Mouse (Mus musculus) urinary bladder, postnatal 36 days (tissue): Measurements from ENCODE around the gene Krt79.

Experiments used
- DNase-seq, 2 experiments: peaks; one replicate each; pipeline ENCODE4 v3.0.0; 2022; ENCODE audit warnings: low spot score in 2 of 2, mixed read lengths in 1 of 2

The Krt79 gene

GRCm38 (mm10) chr15:101933024-101933423 lies 7.1 kb downstream of the Krt79 start:
- no peak for DNase-seq

GRCm38 (mm10) chr15:101929666-101930065 lies 10.5 kb downstream of the Krt79 start:
- DNase-seq: peak; percentile 66 to 77

GRCm38 (mm10) chr15:101929087-101929486 lies 11.0 kb downstream of the Krt79 start:
- DNase-seq: peak in 1 of 2 experiments; percentile 55

GRCm38 (mm10) chr15:101927340-101928080 lies 12.6 kb downstream of the Krt79 start:
- DNase-seq: peak in 1 of 2 experiments; percentile 71

GRCm38 (mm10) chr15:101925041-101925440 lies 15.1 kb downstream of the Krt79 start:
- DNase-seq: no peak

- DNase-seq: no peak
Observed at GRCm38 (mm10) chr15:101924635-101925034, 15.5 kb downstream of the Krt79 start, which contains the start of gene Krt4. Gene Krt4, minus strand, starts transcription at chr15:101924735.

GRCm38 (mm10) chr15:101922296-101922695 lies 17.8 kb downstream of the Krt79 start:
- DNase-seq: no peak

GRCm38 (mm10) chr15:101916072-101916471 lies 24.1 kb downstream of the Krt79 start:
- DNase-seq: no peak

GRCm38 (mm10) chr15:101904849-101905248 lies 35.3 kb downstream of the Krt79 start:
- no peak for DNase-seq

GRCm38 (mm10) chr15:101902171-101903149 lies 37.7 kb downstream of the Krt79 start:
- peak; percentile 26 to 36 for DNase-seq

- DNase-seq: no peak
Observed at GRCm38 (mm10) chr15:101895216-101895615, 44.9 kb downstream of the Krt79 start.

- DNase-seq: no peak
Observed at GRCm38 (mm10) chr15:101892820-101893219, 47.3 kb downstream of the Krt79 start, which contains the start of gene Krt76. Gene Krt76, minus strand, starts transcription at chr15:101892920.

GRCm38 (mm10) chr15:101879776-101880175 lies 60.3 kb downstream of the Krt79 start:
- DNase-seq: no peak
